Mouse (Mus musculus) kidney, adult 2 months (tissue): ENCODE data around the gene Il12rb1. TPM values are rescaled to one million over a fixed set of nuclear protein-coding genes. Genes with fewer than 3 reads are reported as not detected.
A peak's percentile ranks its signal among the peaks of the same experiment; 100 is the strongest.

Experiments used
- DNase-seq: peaks from one replicate; pipeline ENCODE4 v3.0.0; 2021
- H3K27ac ChIP-seq: fragments of 200-500 bp; 2 replicates; pipeline ENCODE4 v1.5.1; 2012; ENCODE audit warnings: low read depth, low read length, control low read depth, inconsistent platforms; ENCODE audit not compliant: insufficient read depth
- H3K27me3 ChIP-seq: fragments of 200-500 bp; replicated peaks from 2 replicates; pipeline ENCODE4 v1.6.1; 2012; ENCODE audit warnings: mild to moderate bottlenecking, moderate library complexity, low read length, inconsistent platforms; ENCODE audit not compliant: control insufficient read depth, insufficient read depth
- H3K36me3 ChIP-seq: fragments of 200-500 bp; 2 replicates; pipeline ENCODE4 v1.6.1; 2012; ENCODE audit warnings: mild to moderate bottlenecking, moderate library complexity, low read length, inconsistent platforms; ENCODE audit not compliant: control insufficient read depth, insufficient read depth
- H3K4me1 ChIP-seq: fragments of 200-500 bp; 2 replicates; pipeline ENCODE4 v1.6.1; 2011; ENCODE audit warnings: low read length; ENCODE audit not compliant: control insufficient read depth, insufficient read depth
- H3K4me3 ChIP-seq: fragments of 200-500 bp; 2 replicates; pipeline ENCODE4 v1.5.1; 2011; ENCODE audit warnings: mild to moderate bottlenecking, low read depth, low read length, control low read depth; ENCODE audit not compliant: insufficient read depth
- CTCF ChIP-seq: fragments of 200-500 bp; conservative IDR thresholded peaks from 2 replicates; pipeline ENCODE4 v1.5.1; 2011; ENCODE audit warnings: low read depth, mild to moderate bottlenecking, control low read depth, low read length, moderate library complexity, mixed read lengths; ENCODE audit not compliant: insufficient read depth, insufficient read length
- POLR2A ChIP-seq: fragments of 200-500 bp; IDR thresholded peaks from one replicate; pipeline ENCODE4 v1.6.1; 2011; ENCODE audit warnings: low read depth, low read length, control low read depth
- WGBS: fragments of 180-500 bp; shearing (Covaris S2); methylation state at CpG from one replicate; pipeline ENCODE4 v1.1.7; 2018; 5-methylcytosine and 5-hydroxymethylcytosine counted together
- polyA plus RNA-seq: library from polyadenylated mRNA; depleted of rRNA; stranded (reverse); fragments of >200 nt; gene quantifications from 2 replicates; pipeline ENCODE4 v1.2.3, GENCODE M21; 2012

Il12rb1 gene
- polyA plus RNA-seq, 1 experiment, result 0.42 TPM

DNA sequence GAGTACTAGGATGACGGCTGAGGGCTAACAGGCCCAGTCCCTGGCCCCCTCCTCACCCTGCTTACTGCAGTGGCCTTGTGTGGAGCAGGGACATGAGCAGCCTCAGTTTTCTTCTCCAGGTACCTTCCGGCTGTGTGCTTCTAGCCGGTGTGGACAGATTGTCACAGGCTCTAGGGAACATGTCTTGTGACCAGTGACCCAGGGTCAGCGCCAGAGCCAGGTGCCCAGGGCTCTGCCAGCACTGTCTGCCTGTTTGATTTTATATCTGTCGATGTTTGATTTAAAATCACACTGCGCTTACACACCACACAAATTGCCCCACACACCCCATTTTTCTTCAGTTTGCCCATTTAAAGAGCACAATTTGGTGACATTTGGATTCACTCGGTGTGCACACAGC is 15.6 kb downstream of the Il12rb1 start:
- Histone ChIP-seq H3K36me3 (no peaks in the 10 kb centered on the region), H3K27me3 (no peaks in the 10 kb centered on the region), H3K27ac (no peak overlapping the region), H3K4me1 (no peaks in the 10 kb centered on the region), H3K4me3 (no peak overlapping the region)
- no peak for DNase-seq
- 82% methylated on average over 7 of the region's 7 CpGs for WGBS
- TF ChIP-seq CTCF (no peak), POLR2A (no peak)

- no peaks in the 10 kb centered on the region for H3K4me1 ChIP-seq
- H3K36me3 ChIP-seq, result no peaks in the 10 kb centered on the region
- no peak overlapping the region for H3K4me3 ChIP-seq
- TF ChIP-seq CTCF (no peak), POLR2A (no peak)
- DNase-seq, result no peak
- no peak overlapping the region for H3K27ac ChIP-seq
- 47% methylated on average over 8 of the region's 8 CpGs for WGBS
- H3K27me3 ChIP-seq, result no peaks in the 10 kb centered on the region
Observed at GRCm38 (mm10) chr8:70825816-70826215, 17.6 kb downstream of the Il12rb1 start.

DNA sequence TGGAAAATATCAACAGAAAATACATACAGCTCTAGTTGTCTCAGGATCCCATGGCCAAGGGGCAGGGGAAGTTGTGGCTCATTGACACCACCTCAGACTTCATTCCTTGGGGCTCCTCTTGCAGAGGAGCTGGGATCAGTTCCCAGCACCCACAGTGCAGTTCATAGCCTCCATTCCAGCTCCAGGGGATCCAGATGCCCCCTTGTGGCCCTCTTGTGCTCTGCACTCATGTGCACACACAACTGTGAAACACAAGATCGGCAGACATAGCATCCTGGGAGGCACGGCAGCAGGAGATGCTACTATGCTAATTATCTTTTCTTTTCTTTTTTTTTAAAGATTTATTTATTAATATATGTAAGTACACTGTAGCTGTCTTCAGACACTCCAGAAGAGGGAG is 18.8 kb downstream of the Il12rb1 start:
- H3K4me1 ChIP-seq, result no peaks in the 10 kb centered on the region
- TF ChIP-seq CTCF (no peak), POLR2A (no peak)
- no peaks in the 10 kb centered on the region for H3K36me3 ChIP-seq
- no peaks in the 10 kb centered on the region for H3K27me3 ChIP-seq
- no peak overlapping the region for H3K27ac ChIP-seq
- no peak for DNase-seq
- H3K4me3 ChIP-seq, result no peak overlapping the region
- 85% methylated on average over 2 of the region's 2 CpGs for WGBS

DNA sequence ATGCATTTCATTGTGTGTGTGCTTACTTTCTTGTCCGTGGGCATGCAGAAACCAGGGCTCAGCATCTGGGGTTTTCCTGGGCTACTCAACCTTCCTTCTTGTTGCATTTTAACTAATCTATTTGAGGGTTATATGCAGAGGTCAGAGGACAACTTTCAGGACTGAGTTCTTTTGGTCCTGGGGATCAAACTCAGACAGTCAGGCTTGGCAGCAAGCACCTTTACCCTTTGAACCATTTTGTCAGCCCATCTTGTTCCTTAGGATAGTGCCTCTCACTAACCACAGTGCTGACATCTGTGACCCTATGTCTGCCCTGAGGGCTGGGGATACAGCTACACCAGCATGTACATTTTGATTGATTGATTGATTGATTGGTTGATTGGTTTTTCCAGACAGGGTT is 19.5 kb downstream of the Il12rb1 start:
- 48% methylated on average over 1 of the region's 1 CpGs for WGBS
- Histone ChIP-seq H3K4me3 (no peak overlapping the region), H3K27ac (no peak overlapping the region), H3K4me1 (peaks cover 1% of the 10 kb centered on the region; the same call in 1 of the 2 replicates), H3K36me3 (no peaks in the 10 kb centered on the region), H3K27me3 (no peaks in the 10 kb centered on the region)
- TF ChIP-seq POLR2A, result no peak
- no peak for TF ChIP-seq CTCF
- DNase-seq, result peak; percentile 56

- TF ChIP-seq POLR2A, result no peak
- WGBS, result 89% methylated on average over 8 of the region's 8 CpGs
- no peaks in the 10 kb centered on the region for H3K36me3 ChIP-seq
- no peaks in the 10 kb centered on the region for H3K27me3 ChIP-seq
- H3K4me3 ChIP-seq, result no peak overlapping the region
- peaks cover 8% of the 10 kb centered on the region for H3K4me1 ChIP-seq
- H3K27ac ChIP-seq, result no peak overlapping the region
- DNase-seq, result no peak
Observed at GRCm38 (mm10) chr8:70831517-70831916, 23.3 kb downstream of the Il12rb1 start.

- Histone ChIP-seq H3K27me3 (no peaks in the 10 kb centered on the region), H3K4me3 (no peak overlapping the region), H3K4me1 (peaks cover 8% of the 10 kb centered on the region), H3K27ac (peak overlapping the region; percentile 47), H3K36me3 (no peaks in the 10 kb centered on the region)
- DNase-seq, result peak; percentile 21
- no peak for TF ChIP-seq POLR2A
- no peak for TF ChIP-seq CTCF
- 55% methylated on average over 11 of the region's 11 CpGs for WGBS
Observed at GRCm38 (mm10) chr8:70832371-70832770, 24.1 kb downstream of the Il12rb1 start.

DNA sequence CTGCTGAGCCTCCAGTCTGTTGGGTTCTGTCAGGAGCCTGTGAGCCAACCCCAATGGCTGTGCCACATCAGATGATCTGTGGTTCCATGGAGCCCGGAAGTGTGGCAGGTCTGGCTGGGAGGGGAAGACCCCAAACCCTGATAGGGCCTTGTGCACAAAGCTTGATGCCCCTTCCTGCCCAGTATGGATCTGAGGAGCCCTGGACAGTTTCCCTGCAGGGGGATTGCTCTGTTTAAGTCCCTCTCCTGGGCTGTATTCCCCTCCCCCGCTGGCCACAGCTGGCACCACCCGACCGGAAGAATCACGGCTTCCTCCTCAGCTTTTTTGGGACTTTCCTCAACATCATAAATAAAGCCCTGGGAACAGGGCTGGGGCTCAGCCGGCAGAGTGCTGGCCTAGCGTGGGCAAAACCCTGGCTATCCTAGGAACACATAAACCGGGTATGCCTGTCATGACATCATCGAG is 24.8 kb downstream of the Il12rb1 start:
- Histone ChIP-seq H3K27me3 (no peaks in the 10 kb centered on the region), H3K4me3 (no peak overlapping the region), H3K36me3 (no peaks in the 10 kb centered on the region), H3K4me1 (peaks cover 8% of the 10 kb centered on the region), H3K27ac (peak overlapping the region; percentile 58)
- 33% methylated on average over 9 of the region's 9 CpGs for WGBS
- peak; percentile 73 for DNase-seq
- TF ChIP-seq POLR2A, result no peak
- no peak for TF ChIP-seq CTCF

DNA sequence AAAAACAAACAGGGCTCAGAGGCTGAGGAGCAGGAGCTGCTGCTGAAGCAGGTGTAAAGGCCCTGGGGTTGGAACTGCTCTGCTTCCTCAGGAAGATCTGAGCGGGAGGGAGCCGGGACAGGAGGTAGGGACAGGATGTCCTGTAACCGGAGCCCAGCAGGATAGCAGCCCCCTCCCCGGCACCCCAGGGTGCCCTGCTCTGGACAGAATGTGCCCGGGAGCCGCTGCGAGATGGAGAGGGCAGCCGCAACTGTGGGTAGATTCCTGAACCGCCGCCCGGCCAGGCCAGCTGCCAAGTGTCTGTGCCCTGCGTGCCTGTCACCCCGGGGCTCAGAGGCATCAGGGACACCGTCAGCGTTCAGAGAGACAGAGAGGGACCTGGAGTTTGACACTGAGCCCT is 25.3 kb downstream of the Il12rb1 start:
- Histone ChIP-seq H3K4me3 (no peak overlapping the region), H3K4me1 (peaks cover 8% of the 10 kb centered on the region), H3K27me3 (no peaks in the 10 kb centered on the region), H3K27ac (peak overlapping the region; percentile 58), H3K36me3 (no peaks in the 10 kb centered on the region)
- DNase-seq, result peak; percentile 82
- no peak for TF ChIP-seq POLR2A
- no peak for TF ChIP-seq CTCF
- 29% methylated on average over 15 of the region's 15 CpGs for WGBS
